Mouse (Mus musculus): Measurements from ENCODE around the gene Cdk14. TPM values are rescaled to one million over a fixed set of nuclear protein-coding genes. Genes with fewer than 3 reads are reported as not detected.

Gene Cdk14
- total RNA-seq, 2 experiments from 2014 or later: 21.2 to 26.0 TPM

GRCm38 (mm10) chr5:4868563-4869120 lies 551.5 kb downstream of the Cdk14 start:
- no peak for DNase-seq (ENCODE audit: low spot score in 2 of 2)

GRCm38 (mm10) chr5:4867849-4868562 lies 552.1 kb downstream of the Cdk14 start:
- DNase-seq (ENCODE audit: low spot score in 2 of 2): no peak

GRCm38 (mm10) chr5:4866945-4867344 lies 553.2 kb downstream of the Cdk14 start:
- DNase-seq (ENCODE audit: low spot score in 2 of 2): no peak

- DNase-seq (ENCODE audit: low spot score in 2 of 2): no peak
These were observed 554.0 kb downstream of the Cdk14 start for GRCm38 (mm10) chr5:4866099-4866498.

GRCm38 (mm10) chr5:4861592-4861991 lies 558.5 kb downstream of the Cdk14 start:
- no peak for DNase-seq (ENCODE audit: low spot score in 2 of 2)

- no peak for DNase-seq (ENCODE audit: low spot score in 2 of 2)
These were observed 559.0 kb downstream of the Cdk14 start for GRCm38 (mm10) chr5:4861141-4861540.

- DNase-seq (ENCODE audit: low spot score in 2 of 2): no peak
These were observed 562.0 kb downstream of the Cdk14 start for GRCm38 (mm10) chr5:4858032-4858641.

GRCm38 (mm10) chr5:4853503-4853902 lies 566.6 kb downstream of the Cdk14 start:
- no peak for DNase-seq (ENCODE audit: low spot score in 2 of 2)

GRCm38 (mm10) chr5:4852711-4853320 lies 567.3 kb downstream of the Cdk14 start:
- DNase-seq (ENCODE audit: low spot score in 2 of 2): no peak

GRCm38 (mm10) chr5:4851934-4852710 lies 568.0 kb downstream of the Cdk14 start:
- DNase-seq (ENCODE audit: low spot score in 2 of 2): no peak

GRCm38 (mm10) chr5:4851245-4851933 lies 568.7 kb downstream of the Cdk14 start:
- DNase-seq (ENCODE audit: low spot score in 2 of 2): no peak

- DNase-seq (ENCODE audit: low spot score in 2 of 2): no peak
These were observed 585.2 kb downstream of the Cdk14 start for GRCm38 (mm10) chr5:4834819-4835480.

- DNase-seq (ENCODE audit: low spot score in 2 of 2): no peak
These were observed 586.2 kb downstream of the Cdk14 start for GRCm38 (mm10) chr5:4833940-4834339.

- no peak for DNase-seq (ENCODE audit: low spot score in 2 of 2)
These were observed 593.2 kb downstream of the Cdk14 start for GRCm38 (mm10) chr5:4826886-4827285.

- no peak for DNase-seq (ENCODE audit: low spot score in 2 of 2)
These were observed 594.2 kb downstream of the Cdk14 start for GRCm38 (mm10) chr5:4825951-4826350.

GRCm38 (mm10) chr5:4825076-4825475 lies 595.0 kb downstream of the Cdk14 start:
- no peak for DNase-seq (ENCODE audit: low spot score in 2 of 2)

- no peak for DNase-seq (ENCODE audit: low spot score in 2 of 2)
These were observed 595.9 kb downstream of the Cdk14 start for GRCm38 (mm10) chr5:4824171-4824570.

- DNase-seq (ENCODE audit: low spot score in 2 of 2): no peak
These were observed 598.1 kb downstream of the Cdk14 start for GRCm38 (mm10) chr5:4822041-4822440.

- no peak for DNase-seq (ENCODE audit: low spot score in 2 of 2)
These were observed 598.7 kb downstream of the Cdk14 start for GRCm38 (mm10) chr5:4821368-4821771.

- no peak for DNase-seq (ENCODE audit: low spot score in 2 of 2)
These were observed 603.1 kb downstream of the Cdk14 start for GRCm38 (mm10) chr5:4816981-4817380.

Data from adrenal gland, postnatal 4 days (tissue).